Mouse (Mus musculus) left cerebral cortex, postnatal 4 days (tissue): ENCODE data around the gene Nos1ap. TPM values are rescaled to one million over a fixed set of nuclear protein-coding genes. Genes with fewer than 3 reads are reported as not detected.
A peak's percentile ranks its signal among the peaks of the same experiment; 100 is the strongest.

Experiments
- DNase-seq: peaks from one replicate; pipeline ENCODE4 v3.0.0-alpha.2; 2022
- intact Hi-C: fragments of 180-260 bp; cut with DNase I; formaldehyde crosslinking; loops from one replicate; pipeline ENCODE4 v1.15.1; 2025
- total RNA-seq, 2 experiments: library from RNA; stranded (reverse); gene quantifications; 2 replicates each; pipeline ENCODE4 v1.2.3; 2021

Nos1ap gene
- 10 to 100 TPM; 41.0 to 46.4 TPM for total RNA-seq

- intact Hi-C loops = loop anchor here (10.0 kb wide), 1 partner anchor 95 kb away; no protein-coding TSS in a partner anchor
- DNase-seq = peak; percentile 76
These were observed at the start of gene Nos1ap for GRCm38 (mm10) chr1:170589219-170590040. Nos1ap (minus strand) TSS chr1:170589861.

GRCm38 (mm10) chr1:170638941-170639340 is 49.3 kb upstream of the Nos1ap start:
- intact Hi-C loops = no loop called here
- no peak for DNase-seq

GRCm38 (mm10) chr1:170632856-170633255 is 43.2 kb upstream of the Nos1ap start:
- intact Hi-C loops = loop anchor here (2.0 kb wide), 1 partner anchor 206 kb away; no protein-coding TSS in a partner anchor

GRCm38 (mm10) chr1:170632385-170632784 is 42.7 kb upstream of the Nos1ap start:
- intact Hi-C loops = loop anchor here (2.0 kb wide), 1 partner anchor 206 kb away; no protein-coding TSS in a partner anchor
- DNase-seq = peak; percentile 84

More at GRCm38 (mm10) chr1:170632856-170633255, 43.2 kb upstream of the Nos1ap start:
- DNase-seq = no peak

- intact Hi-C loops = no loop called here
- no peak for DNase-seq
These were observed 41.9 kb upstream of the Nos1ap start for GRCm38 (mm10) chr1:170631571-170631970.

GRCm38 (mm10) chr1:170630489-170630888 is 40.8 kb upstream of the Nos1ap start:
- intact Hi-C loops = no loop called here
- DNase-seq = no peak

- intact Hi-C loops = no loop called here
- no peak for DNase-seq
These were observed 33.8 kb upstream of the Nos1ap start for GRCm38 (mm10) chr1:170623432-170623831.

GRCm38 (mm10) chr1:170622934-170623333 is 33.3 kb upstream of the Nos1ap start:
- DNase-seq = no peak
- intact Hi-C loops = no loop called here

- intact Hi-C loops = no loop called here
- no peak for DNase-seq
These were observed 30.2 kb upstream of the Nos1ap start for GRCm38 (mm10) chr1:170619686-170620374.

GRCm38 (mm10) chr1:170612968-170613872 is 23.6 kb upstream of the Nos1ap start:
- intact Hi-C loops = loop anchor here (1.0 kb wide), 1 partner anchor 321 kb away; no protein-coding TSS in a partner anchor
- peak; percentile 82 for DNase-seq

- no peak for DNase-seq
- intact Hi-C loops = no loop called here
These were observed 22.0 kb upstream of the Nos1ap start for GRCm38 (mm10) chr1:170611631-170612030.

GRCm38 (mm10) chr1:170610695-170611094 is 21.0 kb upstream of the Nos1ap start:
- intact Hi-C loops = no loop called here

GRCm38 (mm10) chr1:170610289-170610688 is 20.6 kb upstream of the Nos1ap start:
- DNase-seq = no peak
- intact Hi-C loops = no loop called here

More at GRCm38 (mm10) chr1:170610695-170611094, 21.0 kb upstream of the Nos1ap start:
- DNase-seq = no peak

GRCm38 (mm10) chr1:170609872-170610271 is 20.2 kb upstream of the Nos1ap start:
- intact Hi-C loops = no loop called here
- no peak for DNase-seq

GRCm38 (mm10) chr1:170608461-170609071 is 18.9 kb upstream of the Nos1ap start:
- intact Hi-C loops = no loop called here
- DNase-seq = no peak

- DNase-seq = no peak
- intact Hi-C loops = no loop called here
These were observed 17.7 kb upstream of the Nos1ap start for GRCm38 (mm10) chr1:170607231-170607917.

- no peak for DNase-seq
- intact Hi-C loops = no loop called here
These were observed 15.8 kb upstream of the Nos1ap start for GRCm38 (mm10) chr1:170605228-170606001.

GRCm38 (mm10) chr1:170594575-170594974 is 4.9 kb upstream of the Nos1ap start:
- DNase-seq = no peak
- intact Hi-C loops = no loop called here

GRCm38 (mm10) chr1:170590531-170590930 is 870 bp upstream of the Nos1ap start:
- intact Hi-C loops = no loop called here
- no peak for DNase-seq
